Mouse (Mus musculus) megakaryocyte, embryonic 14.5 days (primary cell): ENCODE data around the gene 6820408C15Rik. TPM values are rescaled to one million over a fixed set of nuclear protein-coding genes. Genes with fewer than 3 reads are reported as not detected.

Source experiments
- H3K27me3 ChIP-seq: replicated peaks from 2 replicates; pipeline ENCODE3; 2012; ENCODE audit warnings: inconsistent platforms
- H3K36me3 ChIP-seq: replicated peaks from 2 replicates; pipeline ENCODE3; 2012; ENCODE audit warnings: low read length, inconsistent platforms, mixed read lengths
- H3K4me1 ChIP-seq: 2 replicates; pipeline ENCODE4 v1.6.1; 2012; ENCODE audit warnings: inconsistent platforms
- H3K4me3 ChIP-seq: replicated peaks from 2 replicates; pipeline ENCODE3; 2012; ENCODE audit warnings: moderate library complexity, mild to moderate bottlenecking, inconsistent platforms
- H3K9me3 ChIP-seq: 2 replicates; pipeline ENCODE4 v1.6.1; 2012; ENCODE audit warnings: inconsistent platforms
- FLI1 ChIP-seq: IDR thresholded peaks from 2 replicates; pipeline ENCODE4 v1.6.1; 2012; ENCODE audit warnings: low read length, inconsistent platforms, mixed read lengths
- GATA1 ChIP-seq: IDR thresholded peaks from 3 replicates; pipeline ENCODE4 v1.6.1; 2012; ENCODE audit warnings: mixed read lengths, low read length, inconsistent platforms, borderline replicate concordance
- polyA plus RNA-seq: library from polyadenylated mRNA; stranded (reverse); fragments of >175 nt; gene quantifications from 2 replicates; pipeline ENCODE4 v1.2.3, GENCODE M21; 2012; ENCODE audit warnings: low replicate concordance; ENCODE audit not compliant: insufficient read depth

Gene 6820408C15Rik
- polyA plus RNA-seq, 1 experiment: not detected

DNA sequence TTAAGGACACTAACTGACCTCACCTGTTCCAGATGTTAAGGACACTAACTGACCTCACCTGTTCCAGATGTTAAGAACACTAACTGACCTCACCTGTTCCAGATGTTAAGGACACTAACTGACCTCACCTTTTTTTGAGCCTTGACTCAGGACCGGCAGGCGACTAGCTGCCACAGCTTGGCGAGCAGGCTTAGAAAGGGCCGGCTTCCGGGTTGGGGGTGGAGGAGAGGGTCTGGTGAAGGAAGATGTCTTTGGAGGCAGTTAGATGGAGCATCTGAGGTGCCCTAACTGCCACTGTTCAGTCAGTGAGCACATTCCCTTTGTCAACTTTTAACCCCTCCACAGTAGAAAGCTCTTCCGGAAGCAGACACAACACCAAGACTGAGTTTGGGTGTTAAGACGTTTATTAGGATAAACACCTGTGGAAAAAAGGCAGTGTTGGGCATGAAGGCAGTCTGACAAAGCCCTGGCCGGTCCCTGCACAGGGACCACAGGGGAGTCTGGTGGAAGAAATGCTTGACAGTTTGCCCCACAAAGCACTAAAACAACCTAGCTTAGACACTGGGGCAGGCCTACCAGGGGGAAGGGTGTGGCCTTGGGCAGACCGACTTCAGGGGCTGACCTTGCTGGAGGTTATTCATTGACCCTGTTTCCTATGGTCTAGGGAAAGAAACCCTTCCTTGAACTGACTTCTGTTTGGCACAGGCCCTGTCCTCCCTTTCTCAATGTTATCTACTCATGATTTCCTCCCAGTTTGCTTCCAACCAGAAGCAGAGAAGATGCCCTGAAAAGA, 22.0 kb upstream of the 6820408C15Rik start:
- H3K27me3 ChIP-seq: peaks cover 45% of the 10 kb centered on the region
- TF ChIP-seq GATA1 (no peak), FLI1 (no peak)
- H3K9me3 ChIP-seq: no peaks in the 10 kb centered on the region
- H3K36me3 ChIP-seq: no peaks in the 10 kb centered on the region
- no peak overlapping the region for H3K4me3 ChIP-seq
- peaks cover 75% of the 10 kb centered on the region for H3K4me1 ChIP-seq

DNA sequence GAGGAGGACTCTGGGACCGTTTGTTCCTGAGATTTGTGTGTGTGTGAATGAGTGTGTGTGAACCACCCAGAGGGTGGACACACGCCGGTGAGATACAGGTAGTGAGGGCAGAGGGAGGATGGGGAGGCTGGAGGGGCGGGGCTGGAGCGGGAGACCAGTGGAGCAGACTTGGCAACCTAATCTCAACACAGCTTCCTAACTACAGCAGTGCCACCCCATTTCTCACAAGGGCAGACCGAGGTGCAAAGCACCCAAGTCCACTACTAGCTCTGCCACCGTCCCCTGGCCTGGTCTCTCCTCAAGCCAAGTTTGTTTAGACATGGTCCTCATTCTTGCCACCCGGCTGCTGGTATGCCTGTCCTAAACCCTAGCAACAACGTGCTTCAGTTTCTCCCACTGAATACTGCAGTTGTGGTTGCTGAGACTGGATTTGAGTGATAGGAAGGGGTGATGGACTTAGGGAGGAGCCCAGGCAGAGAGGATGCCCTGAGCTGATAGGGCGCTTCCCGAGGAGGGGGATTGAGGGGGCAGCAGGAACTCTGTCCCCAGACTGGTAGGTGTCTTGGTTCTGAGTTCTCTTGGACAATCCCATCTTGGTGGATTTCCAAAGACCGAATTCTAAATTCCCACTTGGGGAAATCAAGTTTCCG, 20.0 kb upstream of the 6820408C15Rik start:
- TF ChIP-seq GATA1: no peak
- no peak for TF ChIP-seq FLI1
- Histone ChIP-seq H3K4me3 (peak overlapping the region; percentile 33), H3K27me3 (peaks cover 59% of the 10 kb centered on the region), H3K9me3 (no peaks in the 10 kb centered on the region), H3K36me3 (no peaks in the 10 kb centered on the region), H3K4me1 (peaks cover 85% of the 10 kb centered on the region)

DNA sequence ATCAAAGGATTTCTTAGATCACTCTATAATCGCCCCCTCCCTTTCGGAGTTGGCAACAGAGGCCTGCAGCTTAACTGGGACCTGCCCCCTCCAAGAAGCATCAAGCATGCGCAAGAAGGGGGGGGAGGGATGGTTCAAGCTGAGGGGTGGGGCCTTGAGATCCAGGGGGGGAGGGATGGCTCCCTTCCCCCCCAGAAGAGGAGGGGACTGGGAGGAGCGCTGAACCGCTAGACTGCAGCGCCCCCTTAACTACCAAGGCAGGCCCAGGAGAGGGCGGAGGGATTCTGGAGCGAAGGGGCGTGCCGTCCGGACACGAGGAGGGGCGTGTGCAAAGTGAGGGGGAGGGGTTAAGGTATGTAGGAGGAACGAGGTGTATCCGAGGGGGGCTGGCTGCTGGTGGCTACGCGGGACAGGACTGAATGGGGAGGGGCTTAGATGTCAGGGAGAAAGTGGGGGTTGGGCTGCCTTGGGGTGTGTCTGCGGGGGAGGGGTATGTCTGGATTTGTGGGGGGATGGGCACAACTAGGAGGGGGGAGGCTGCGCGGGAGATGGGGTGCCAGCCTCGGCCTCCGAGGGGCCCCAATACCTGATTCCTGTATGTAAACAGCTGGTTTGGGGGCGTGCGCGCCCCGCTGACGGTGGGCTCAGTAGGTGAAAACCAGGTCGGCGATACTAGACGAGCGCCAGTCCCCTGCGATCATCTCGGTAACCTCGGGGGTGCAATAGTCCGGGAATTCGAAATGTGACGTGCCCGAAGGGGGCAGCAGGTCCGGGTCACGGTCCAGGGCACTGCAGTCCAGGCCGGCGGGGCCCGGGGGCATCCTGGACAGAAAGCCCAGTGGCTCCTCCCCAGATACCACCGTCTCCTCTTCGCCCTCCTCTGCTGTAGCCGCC, 19.0 kb upstream of the 6820408C15Rik start:
- Histone ChIP-seq H3K36me3 (no peaks in the 10 kb centered on the region), H3K4me1 (peaks cover 77% of the 10 kb centered on the region), H3K27me3 (peaks cover 59% of the 10 kb centered on the region), H3K9me3 (no peaks in the 10 kb centered on the region), H3K4me3 (peak overlapping the region; percentile 93)
- no peak for TF ChIP-seq GATA1
- no peak for TF ChIP-seq FLI1

DNA sequence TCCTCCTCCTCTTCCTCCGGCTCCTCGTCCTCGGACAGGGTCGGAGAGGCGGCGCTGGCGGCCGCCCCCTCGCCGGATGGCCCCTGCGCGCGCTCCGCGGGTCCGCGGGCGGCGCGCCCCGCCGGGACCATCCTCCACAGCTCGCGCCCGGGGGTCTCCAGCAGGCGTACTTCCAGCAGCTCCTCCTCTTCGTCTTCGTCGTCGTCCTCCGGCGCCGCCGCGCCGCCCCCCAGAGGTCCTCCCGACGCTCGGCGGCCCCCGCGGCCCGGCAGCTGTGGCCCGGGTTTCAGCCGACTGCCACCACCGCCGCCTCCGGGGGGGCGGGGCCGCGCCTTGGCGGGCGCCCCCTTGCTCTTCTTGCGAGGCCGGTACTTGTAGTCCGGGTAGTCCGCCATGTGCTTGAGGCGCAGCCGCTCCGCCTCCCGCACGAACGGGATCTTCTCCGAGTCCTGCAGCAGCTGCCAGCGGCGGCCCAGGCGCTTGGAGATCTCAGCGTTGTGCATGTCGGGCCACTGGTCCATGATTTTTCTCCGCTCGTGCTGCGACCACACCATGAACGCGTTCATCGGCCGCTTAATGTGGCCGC, 18.3 kb upstream of the 6820408C15Rik start:
- Histone ChIP-seq H3K36me3 (no peaks in the 10 kb centered on the region), H3K4me1 (peaks cover 73% of the 10 kb centered on the region), H3K4me3 (peak overlapping the region; percentile 93), H3K27me3 (peaks cover 59% of the 10 kb centered on the region), H3K9me3 (no peaks in the 10 kb centered on the region)
- TF ChIP-seq GATA1 (no peak), FLI1 (no peak)

DNA sequence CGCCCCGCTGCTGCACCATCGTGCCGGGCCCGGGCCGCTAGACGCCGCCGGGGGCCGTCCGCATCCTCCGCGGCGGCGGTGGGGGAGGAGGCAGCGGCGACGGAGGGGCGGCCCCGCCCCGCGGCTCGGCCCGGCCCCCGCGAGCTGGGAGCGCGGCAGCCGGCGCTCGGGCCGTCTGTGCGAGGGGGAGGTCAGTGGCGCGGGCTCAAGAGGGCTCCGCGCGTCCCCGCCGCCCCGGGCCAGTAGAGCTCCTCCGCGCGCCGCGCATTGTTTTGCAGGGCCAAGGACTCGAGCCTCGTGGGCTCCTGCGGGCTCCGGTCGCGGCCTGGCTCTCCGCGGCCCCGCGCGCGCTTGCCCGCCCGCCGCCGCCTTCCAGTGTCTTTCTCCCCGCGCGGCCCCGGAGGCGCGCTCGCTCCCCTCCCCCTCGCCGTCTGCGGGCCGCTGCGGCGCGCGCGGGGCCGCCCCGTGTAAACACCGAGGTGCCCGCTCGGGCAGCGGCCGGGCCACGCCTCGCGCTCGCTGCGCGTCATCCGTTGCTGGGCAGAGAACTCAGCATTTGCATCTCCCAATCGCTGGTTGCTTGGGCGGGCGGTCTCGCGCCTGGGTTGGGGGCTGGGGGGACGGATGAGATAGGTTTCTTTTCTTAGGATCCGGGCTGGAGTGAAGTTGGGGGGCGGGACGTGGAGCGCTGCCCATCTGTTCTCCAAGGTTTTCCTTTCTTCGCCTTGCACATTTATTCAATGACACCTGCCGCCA, 17.5 kb upstream of the 6820408C15Rik start, which contains the start of gene Sox12:
Gene Sox12, minus strand, starts transcription at position 384 of the 756 bp plus-strand sequence.
- Histone ChIP-seq H3K36me3 (no peaks in the 10 kb centered on the region), H3K4me1 (peaks cover 66% of the 10 kb centered on the region)

DNA sequence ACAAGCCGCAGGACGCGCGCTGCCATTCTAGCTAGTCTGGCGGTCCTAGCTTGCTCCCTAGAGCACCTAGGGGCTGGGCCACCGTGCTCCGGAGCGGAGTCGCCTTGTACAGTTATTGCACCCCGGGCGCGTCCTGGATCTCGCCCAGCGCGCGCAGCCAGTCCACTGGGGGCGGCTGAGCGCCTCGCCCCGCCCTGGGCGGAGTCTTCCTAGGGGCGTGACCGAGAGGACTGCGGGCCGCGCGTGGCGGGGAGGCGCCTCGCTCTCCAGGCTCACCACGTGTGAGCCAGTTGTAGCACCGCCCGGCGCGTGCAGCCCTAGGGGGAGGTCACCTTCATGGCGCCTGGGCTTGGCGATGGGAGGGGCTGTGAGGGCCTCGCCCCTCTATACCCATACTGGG, 16.7 kb upstream of the 6820408C15Rik start:
- no peaks in the 10 kb centered on the region for H3K9me3 ChIP-seq
- H3K27me3 ChIP-seq: peaks cover 57% of the 10 kb centered on the region
- H3K4me1 ChIP-seq: peaks cover 57% of the 10 kb centered on the region
- H3K4me3 ChIP-seq: peak overlapping the region; percentile 93
- no peaks in the 10 kb centered on the region for H3K36me3 ChIP-seq
- no peak for TF ChIP-seq FLI1
- TF ChIP-seq GATA1: no peak

More for the DNA sequence above, 17.5 kb upstream of the 6820408C15Rik start, which contains the start of gene Sox12:
- TF ChIP-seq GATA1: no peak
- TF ChIP-seq FLI1: no peak
- peaks cover 59% of the 10 kb centered on the region for H3K27me3 ChIP-seq
- no peaks in the 10 kb centered on the region for H3K9me3 ChIP-seq
- H3K4me3 ChIP-seq: peak within 1 kb of the TSS; percentile 93

DNA sequence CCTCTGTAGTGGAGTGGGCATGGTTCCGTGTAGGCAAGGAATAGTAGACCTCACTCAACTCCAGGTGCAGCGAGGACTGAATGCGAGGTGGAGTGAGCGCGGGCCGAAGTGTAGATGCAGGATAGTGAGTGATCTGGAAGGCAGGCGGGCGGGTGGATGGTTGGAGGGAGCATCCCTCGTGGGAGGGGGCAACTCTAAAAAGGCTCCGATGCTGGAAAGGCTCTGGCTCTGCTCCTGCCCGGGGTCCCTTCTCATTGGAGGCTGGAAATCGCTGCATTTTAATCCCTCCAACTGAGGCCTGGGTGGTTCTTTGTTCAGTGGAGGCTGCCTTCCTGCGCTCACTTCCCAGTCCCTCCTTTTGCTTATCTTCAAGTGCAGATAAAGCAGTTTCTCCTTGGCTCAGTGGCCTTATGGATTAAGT, 16.3 kb upstream of the 6820408C15Rik start:
- H3K9me3 ChIP-seq: no peaks in the 10 kb centered on the region
- peak overlapping the region; percentile 93 for H3K4me3 ChIP-seq
- H3K36me3 ChIP-seq: no peaks in the 10 kb centered on the region
- TF ChIP-seq GATA1 (no peak), FLI1 (no peak)
- peaks cover 53% of the 10 kb centered on the region for H3K4me1 ChIP-seq
- H3K27me3 ChIP-seq: peaks cover 57% of the 10 kb centered on the region

DNA sequence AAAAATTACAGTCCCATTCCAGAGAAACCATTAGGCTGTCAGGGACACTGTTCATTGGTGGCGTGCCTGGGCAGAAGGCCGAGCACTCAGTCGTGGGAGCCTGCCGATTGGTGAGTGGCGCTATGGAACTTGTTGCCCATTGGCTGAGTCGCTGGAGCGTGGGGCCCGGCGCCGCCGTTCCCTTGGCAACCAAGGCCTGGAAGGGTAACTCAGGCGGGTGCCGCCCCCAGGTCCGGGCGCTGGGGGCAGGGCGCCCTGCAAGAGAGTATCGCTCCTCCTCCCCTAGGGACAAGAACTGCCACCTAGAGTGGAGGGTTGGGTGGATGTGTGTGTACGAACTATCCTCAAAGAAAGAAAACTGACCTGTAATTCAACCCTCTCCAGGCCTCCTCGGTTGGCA, 9.3 kb upstream of the 6820408C15Rik start:
- H3K36me3 ChIP-seq: no peaks in the 10 kb centered on the region
- H3K4me1 ChIP-seq: peaks cover 26% of the 10 kb centered on the region
- peak overlapping the region; percentile 87 for H3K4me3 ChIP-seq
- peaks cover 1% of the 10 kb centered on the region; the same call in 1 of the 2 replicates for H3K9me3 ChIP-seq
- TF ChIP-seq GATA1 (no peak), FLI1 (no peak)
- peaks cover 4% of the 10 kb centered on the region for H3K27me3 ChIP-seq
